Mouse (Mus musculus) intestine, postnatal 0 days (tissue): ENCODE data around the gene Vac14. TPM values are rescaled to one million over a fixed set of nuclear protein-coding genes. Genes with fewer than 3 reads are reported as not detected.

Experiments used
- ATAC-seq: fragments of 200-750 bp; cut with Nextera tagmentation; 2 replicates; pipeline ENCODE4 v1.8.0; 2017; ENCODE audit warnings: mild to moderate bottlenecking, moderate TSS enrichment, moderate library complexity
- H3K27ac ChIP-seq: fragments of 300-500 bp; sonication (generic); 2 replicates; pipeline ENCODE4 v1.5.1; 2014; ENCODE audit warnings: mild to moderate bottlenecking, low read depth, low read length, moderate library complexity
- H3K27me3 ChIP-seq: fragments of 300-500 bp; sonication (generic); replicated peaks from 2 replicates; pipeline ENCODE4 v1.6.1; 2014; ENCODE audit warnings: low read length, mixed read lengths; ENCODE audit not compliant: control insufficient read depth, insufficient read depth
- H3K36me3 ChIP-seq: fragments of 300-500 bp; sonication (generic); 2 replicates; pipeline ENCODE4 v1.6.1; 2014; ENCODE audit warnings: mild to moderate bottlenecking, moderate library complexity; ENCODE audit not compliant: control insufficient read depth, insufficient read depth
- H3K4me1 ChIP-seq: fragments of 300-500 bp; sonication (generic); replicated peaks from 2 replicates; pipeline ENCODE4 v1.6.1; 2014; ENCODE audit warnings: antibody characterized with exemption, low read length, mixed read lengths; ENCODE audit not compliant: control insufficient read depth, insufficient read depth
- H3K4me2 ChIP-seq: fragments of 300-500 bp; sonication (generic); replicated peaks from 2 replicates; pipeline ENCODE4 v1.6.1; 2014; ENCODE audit warnings: low read depth, mild to moderate bottlenecking, moderate library complexity
- H3K4me3 ChIP-seq: fragments of 300-500 bp; sonication (generic); 2 replicates; pipeline ENCODE4 v1.5.1; 2014; ENCODE audit warnings: low read depth, low read length
- H3K9ac ChIP-seq: fragments of 300-500 bp; sonication (generic); 2 replicates; pipeline ENCODE4 v1.6.1; 2014; ENCODE audit warnings: mild to moderate bottlenecking, low read depth, low read length
- H3K9me3 ChIP-seq: fragments of 300-500 bp; sonication (generic); 2 replicates; pipeline ENCODE4 v1.6.1; 2016; ENCODE audit warnings: mixed run types; ENCODE audit not compliant: control insufficient read depth
- CTCF ChIP-seq: sonication (generic); IDR thresholded peaks from 2 replicates; pipeline ENCODE4 v1.5.1; 2016; ENCODE audit warnings: low read depth, mild to moderate bottlenecking, control low read depth, antibody characterized with exemption, moderate library complexity
- WGBS: fragments of 180-500 bp; shearing (Covaris S2); extraction: QIAGEN DNeasy Blood & Tissue Kit; methylation state at CpG from one replicate; pipeline ENCODE4 v1.1.7; 2014; 5-methylcytosine and 5-hydroxymethylcytosine counted together
- polyA plus RNA-seq: library from polyadenylated mRNA; unstranded; fragments of >200 nt; fragmentation: Nextera tagmentation; extraction: Ambion mirVana; gene quantifications from 2 replicates; pipeline ENCODE4 v1.2.1, GENCODE M21; 2015

Vac14 gene
- polyA plus RNA-seq, 1 experiment from 2014 or later, result 14.8 TPM

- no peak overlapping the region for H3K9ac ChIP-seq
Measured at GRCm38 (mm10) chr8:110767261-110767660, 148.9 kb downstream of the Vac14 start.

More at GRCm38 (mm10) chr8:110767261-110767660, 148.9 kb downstream of the Vac14 start:
- Histone ChIP-seq H3K4me1 (no peaks in the 10 kb centered on the region), H3K27ac (no peak overlapping the region), H3K27me3 (no peaks in the 10 kb centered on the region), H3K4me2 (no peak overlapping the region), H3K9me3 (no peaks in the 10 kb centered on the region), H3K36me3 (no peaks in the 10 kb centered on the region), H3K4me3 (no peak overlapping the region)
- 60% methylated on average over 6 of the region's 6 CpGs for WGBS
- TF ChIP-seq CTCF, result no peak
- ATAC-seq, result no peak

Other genes with a start within 250 kb of the Vac14 start
- 4.2 and 4.4 TPM in 2 replicates for gene Mtss1l, start 102.9 kb downstream of the Vac14 start, polyA plus RNA-seq
- gene Il34, start 187.3 kb downstream of the Vac14 start, polyA plus RNA-seq, result 2.7 and 3.0 TPM in 2 replicates
- 40.2 and 46.1 TPM in 2 replicates for gene Cog4, start 228.0 kb downstream of the Vac14 start, polyA plus RNA-seq
- gene Sf3b3, start 228.2 kb downstream of the Vac14 start, polyA plus RNA-seq, result 29.7 and 33.4 TPM in 2 replicates